Mouse (Mus musculus) E14TG2a.4 (cell line): Measurements from ENCODE around the gene Scnn1a.
A peak's percentile ranks its signal among the peaks of the same experiment; 100 is the strongest.

ENCODE experiments used
- H3K27me3 ChIP-seq: 2 replicates; pipeline ENCODE4 v1.6.1; 2014; ENCODE audit warnings: low read length, control low read depth; ENCODE audit not compliant: insufficient read depth
- H3K36me3 ChIP-seq: 2 replicates; pipeline ENCODE4 v1.6.1; 2014; ENCODE audit warnings: low read length, control low read depth; ENCODE audit not compliant: insufficient read depth
- H3K4me1 ChIP-seq: replicated peaks from 2 replicates; pipeline ENCODE4 v1.6.1; 2014; ENCODE audit warnings: low read depth, low read length, control low read depth
- H3K4me3 ChIP-seq: replicated peaks from 2 replicates; pipeline ENCODE4 v1.5.1; 2014; ENCODE audit warnings: mild to moderate bottlenecking, low read length
- H3K9me3 ChIP-seq: 2 replicates; pipeline ENCODE4 v1.6.1; 2014; ENCODE audit warnings: low read length, control low read depth
- CTCF ChIP-seq: conservative IDR thresholded peaks from 2 replicates; pipeline ENCODE4 v1.5.1; 2014; ENCODE audit warnings: low read length
- NANOG ChIP-seq: IDR thresholded peaks from 2 replicates; pipeline ENCODE4 v1.6.1; 2014; ENCODE audit warnings: borderline replicate concordance, low read length, mixed read lengths
- POU5F1 ChIP-seq: IDR thresholded peaks from 2 replicates; pipeline ENCODE4 v1.6.1; 2014; ENCODE audit warnings: low read length, borderline replicate concordance

Gene Scnn1a

DNA sequence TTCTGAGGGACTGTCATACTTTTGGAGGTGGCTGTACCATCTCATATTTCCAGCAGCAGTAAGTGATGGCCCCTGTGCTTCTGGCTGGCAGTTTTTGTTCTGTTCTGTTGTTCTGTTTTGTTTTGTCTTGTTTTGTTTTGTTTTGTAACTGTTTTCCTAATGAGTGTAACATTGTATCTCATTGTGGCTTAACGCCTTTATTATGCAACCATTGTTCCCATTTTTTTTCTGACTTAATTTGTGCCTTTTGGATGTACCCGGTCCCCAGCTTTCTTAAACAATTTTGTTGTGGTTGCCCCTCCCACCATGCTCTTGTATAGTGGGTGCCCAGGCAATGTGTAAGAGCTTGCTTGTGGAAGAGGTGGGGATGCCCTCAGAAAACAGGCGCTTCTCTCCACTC is 21.7 kb downstream of the Scnn1a start:
- Histone ChIP-seq H3K27me3 (peaks cover 36% of the 10 kb centered on the region), H3K4me3 (no peak overlapping the region), H3K4me1 (peaks cover 46% of the 10 kb centered on the region), H3K9me3 (no peaks in the 10 kb centered on the region), H3K36me3 (no peaks in the 10 kb centered on the region)
- TF ChIP-seq POU5F1: no peak
- TF ChIP-seq CTCF: no peak
- no peak for TF ChIP-seq NANOG

DNA sequence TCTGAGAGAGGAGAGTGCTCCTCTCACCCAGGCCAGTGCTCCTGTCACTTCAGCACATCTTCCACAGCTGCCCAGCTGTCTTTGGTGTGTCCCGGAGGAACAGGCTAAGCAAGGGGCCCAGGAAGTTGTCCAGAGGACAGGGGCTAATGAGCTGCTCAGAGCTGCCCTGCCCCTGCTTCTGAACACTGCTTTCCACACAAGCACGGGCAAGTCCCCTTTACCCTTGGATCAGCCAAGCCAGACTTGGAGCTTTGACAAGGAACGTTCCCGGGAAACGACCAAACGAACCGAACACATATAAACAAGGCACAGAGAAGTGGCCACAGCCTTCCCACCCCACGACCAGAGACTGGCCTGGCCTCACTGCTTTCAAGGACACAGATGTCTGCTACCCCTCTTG is 23.6 kb downstream of the Scnn1a start:
- H3K4me3 ChIP-seq: peak overlapping the region; percentile 32; the same call in 1 of the 2 replicates
- no peaks in the 10 kb centered on the region for H3K36me3 ChIP-seq
- no peaks in the 10 kb centered on the region for H3K9me3 ChIP-seq
- H3K4me1 ChIP-seq: peaks cover 53% of the 10 kb centered on the region
- H3K27me3 ChIP-seq: peaks cover 39% of the 10 kb centered on the region
- no peak for TF ChIP-seq NANOG
- no peak for TF ChIP-seq CTCF
- no peak for TF ChIP-seq POU5F1

DNA sequence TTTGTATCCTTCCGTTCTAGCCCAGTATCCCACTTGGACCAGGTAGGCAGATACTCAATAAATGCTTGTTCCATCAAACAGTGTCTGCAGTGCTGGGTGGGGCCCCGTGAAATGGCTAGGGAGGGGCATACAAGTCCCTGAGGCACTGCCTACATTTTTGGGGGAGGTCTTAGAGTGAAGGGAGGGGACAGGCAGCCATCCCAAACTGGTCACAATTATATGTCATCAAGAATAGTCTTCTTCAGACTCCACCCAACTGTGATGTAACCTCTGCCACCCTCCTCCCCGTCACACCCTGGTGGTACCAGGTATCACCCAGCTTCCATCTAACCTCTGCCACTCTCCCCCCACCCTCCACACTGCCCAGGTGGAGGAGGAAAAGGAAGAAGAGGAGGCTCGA is 24.4 kb downstream of the Scnn1a start:
- peaks cover 46% of the 10 kb centered on the region for H3K27me3 ChIP-seq
- no peak overlapping the region for H3K4me3 ChIP-seq
- TF ChIP-seq NANOG (no peak), POU5F1 (no peak), CTCF (no peak)
- H3K4me1 ChIP-seq: peaks cover 61% of the 10 kb centered on the region
- H3K9me3 ChIP-seq: no peaks in the 10 kb centered on the region
- no peaks in the 10 kb centered on the region for H3K36me3 ChIP-seq

DNA sequence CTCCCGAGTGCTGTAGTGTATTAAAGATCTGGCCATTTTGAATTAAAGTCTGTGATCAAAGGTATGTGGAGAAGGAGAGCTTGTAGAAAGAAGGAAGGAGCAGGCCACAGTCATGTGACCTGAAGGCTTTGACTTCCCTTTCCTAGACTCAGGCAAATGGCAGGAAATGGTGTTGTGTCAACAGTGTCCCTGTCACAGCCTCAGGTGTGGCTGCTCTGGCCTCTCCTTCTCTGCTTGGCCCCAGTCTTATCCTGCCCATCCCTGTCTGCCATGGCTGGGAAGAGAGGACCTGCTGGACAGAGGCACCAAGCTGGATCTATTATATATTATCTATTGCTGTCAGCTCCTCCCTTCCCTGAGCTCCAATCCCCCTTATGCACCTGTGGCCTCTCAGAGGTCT is 25.2 kb downstream of the Scnn1a start:
- no peak for TF ChIP-seq POU5F1
- no peak overlapping the region for H3K4me3 ChIP-seq
- no peaks in the 10 kb centered on the region for H3K36me3 ChIP-seq
- peaks cover 54% of the 10 kb centered on the region for H3K27me3 ChIP-seq
- H3K9me3 ChIP-seq: peaks cover 6% of the 10 kb centered on the region
- H3K4me1 ChIP-seq: peaks cover 64% of the 10 kb centered on the region

DNA sequence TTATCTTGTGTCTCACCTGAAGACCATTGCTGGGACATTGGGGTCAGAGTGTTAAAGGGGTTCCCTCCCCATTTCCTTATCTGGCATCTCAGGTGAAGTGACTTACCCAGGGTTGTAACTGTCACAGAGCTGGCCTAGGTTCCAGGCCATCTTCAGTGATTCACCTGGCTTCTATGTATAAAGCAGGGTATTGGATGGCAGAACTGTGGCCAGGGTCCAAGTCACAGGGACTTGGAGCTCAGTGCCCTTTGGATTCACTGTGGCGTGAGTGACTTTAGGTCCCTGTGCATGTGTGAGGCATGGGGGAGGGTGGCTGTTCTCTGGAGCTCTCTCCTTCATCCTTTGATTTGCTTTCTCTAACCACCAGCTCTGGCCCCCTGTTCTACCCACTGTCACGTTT is 25.6 kb downstream of the Scnn1a start:
- Histone ChIP-seq H3K36me3 (no peaks in the 10 kb centered on the region), H3K4me1 (peaks cover 61% of the 10 kb centered on the region), H3K27me3 (peaks cover 54% of the 10 kb centered on the region), H3K4me3 (no peak overlapping the region), H3K9me3 (peaks cover 10% of the 10 kb centered on the region)
- TF ChIP-seq CTCF (no peak), NANOG (no peak), POU5F1 (no peak)

DNA sequence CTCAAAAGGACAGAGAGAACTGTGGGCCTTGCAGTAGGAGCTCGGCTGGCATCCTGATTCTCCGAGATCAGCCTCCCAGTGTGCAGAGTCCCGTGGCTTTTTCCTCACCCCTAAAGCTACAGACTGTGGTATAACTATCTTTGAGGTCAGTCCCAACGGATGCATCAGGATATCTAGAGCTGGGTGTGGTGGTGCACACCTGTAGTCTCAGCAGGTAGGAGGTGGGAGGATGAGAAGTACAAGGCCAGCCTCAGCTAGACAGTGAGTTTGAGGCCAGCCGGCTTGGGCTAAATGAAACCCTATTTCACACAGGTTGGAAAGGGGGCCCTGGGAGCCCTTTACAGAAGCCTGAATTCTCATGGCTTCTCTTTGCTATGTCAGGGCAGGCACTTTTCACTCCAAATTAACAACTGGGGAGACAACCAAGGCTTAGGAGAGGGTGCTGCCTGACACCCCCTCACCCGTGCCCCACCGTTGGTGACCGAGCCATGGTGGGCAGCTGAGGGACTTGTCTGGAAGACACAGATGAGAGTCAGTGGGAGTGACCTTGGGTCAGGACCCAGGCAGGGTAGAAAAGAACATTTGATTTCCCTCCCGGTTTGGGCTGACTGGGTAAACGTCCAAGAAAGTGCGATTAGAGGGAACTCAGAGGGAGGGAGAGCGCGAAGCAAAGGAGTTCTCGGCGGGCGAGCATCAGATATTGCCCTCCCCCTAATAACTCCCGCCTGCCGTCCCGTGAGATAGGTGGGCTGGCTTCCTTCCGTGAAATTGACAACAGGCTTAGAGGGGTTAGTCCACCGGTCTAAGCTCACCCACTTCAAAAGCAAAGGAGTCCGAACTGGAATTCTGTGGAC is 28.5 kb downstream of the Scnn1a start, which contains the start of gene Tnfrsf1a:
Gene Tnfrsf1a, plus strand, starts transcription at position 642 of the 854 bp plus-strand sequence.
- H3K4me1 ChIP-seq: peaks cover 67% of the 10 kb centered on the region
- H3K9me3 ChIP-seq: peaks cover 16% of the 10 kb centered on the region
- no peaks in the 10 kb centered on the region for H3K36me3 ChIP-seq
- H3K4me3 ChIP-seq: peak within 1 kb of the TSS; percentile 70
- H3K27me3 ChIP-seq: peaks cover 62% of the 10 kb centered on the region
- TF ChIP-seq NANOG: no peak
- TF ChIP-seq POU5F1: no peak
- no peak for TF ChIP-seq CTCF

DNA sequence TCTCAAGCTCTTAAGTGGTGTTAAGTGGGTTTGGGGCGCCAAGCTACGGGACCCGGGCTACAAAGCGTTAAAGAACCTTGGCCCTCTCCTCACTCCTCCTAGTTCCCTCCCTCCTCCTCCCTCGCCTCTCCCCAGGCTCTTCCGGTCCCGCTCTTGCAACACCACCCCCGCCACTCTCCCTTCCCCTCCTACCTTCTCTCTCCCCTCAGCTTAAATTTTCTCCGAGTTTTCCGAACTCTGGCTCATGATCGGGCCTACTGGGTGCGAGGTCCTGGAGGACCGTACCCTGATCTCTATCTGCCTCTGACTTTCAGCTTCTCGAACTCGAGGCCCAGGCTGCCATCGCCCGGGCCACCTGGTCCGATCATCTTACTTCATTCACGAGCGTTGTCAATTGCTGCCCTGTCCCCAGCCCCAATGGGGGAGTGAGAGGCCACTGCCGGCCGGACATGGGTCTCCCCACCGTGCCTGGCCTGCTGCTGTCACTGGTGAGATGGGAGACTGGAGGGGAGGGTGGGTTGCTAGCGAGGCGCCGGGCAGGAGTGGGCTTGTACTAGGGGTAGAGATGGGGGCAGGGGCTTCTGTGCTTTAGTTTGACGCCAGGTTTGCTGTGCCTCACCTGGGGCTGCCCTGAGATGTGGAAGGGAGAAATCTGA is 29.2 kb downstream of the Scnn1a start:
- Histone ChIP-seq H3K27me3 (peaks cover 58% of the 10 kb centered on the region), H3K4me1 (peaks cover 67% of the 10 kb centered on the region), H3K9me3 (peaks cover 16% of the 10 kb centered on the region), H3K36me3 (no peaks in the 10 kb centered on the region), H3K4me3 (peak overlapping the region; percentile 70)
- TF ChIP-seq NANOG: no peak
- no peak for TF ChIP-seq POU5F1
- no peak for TF ChIP-seq CTCF

DNA sequence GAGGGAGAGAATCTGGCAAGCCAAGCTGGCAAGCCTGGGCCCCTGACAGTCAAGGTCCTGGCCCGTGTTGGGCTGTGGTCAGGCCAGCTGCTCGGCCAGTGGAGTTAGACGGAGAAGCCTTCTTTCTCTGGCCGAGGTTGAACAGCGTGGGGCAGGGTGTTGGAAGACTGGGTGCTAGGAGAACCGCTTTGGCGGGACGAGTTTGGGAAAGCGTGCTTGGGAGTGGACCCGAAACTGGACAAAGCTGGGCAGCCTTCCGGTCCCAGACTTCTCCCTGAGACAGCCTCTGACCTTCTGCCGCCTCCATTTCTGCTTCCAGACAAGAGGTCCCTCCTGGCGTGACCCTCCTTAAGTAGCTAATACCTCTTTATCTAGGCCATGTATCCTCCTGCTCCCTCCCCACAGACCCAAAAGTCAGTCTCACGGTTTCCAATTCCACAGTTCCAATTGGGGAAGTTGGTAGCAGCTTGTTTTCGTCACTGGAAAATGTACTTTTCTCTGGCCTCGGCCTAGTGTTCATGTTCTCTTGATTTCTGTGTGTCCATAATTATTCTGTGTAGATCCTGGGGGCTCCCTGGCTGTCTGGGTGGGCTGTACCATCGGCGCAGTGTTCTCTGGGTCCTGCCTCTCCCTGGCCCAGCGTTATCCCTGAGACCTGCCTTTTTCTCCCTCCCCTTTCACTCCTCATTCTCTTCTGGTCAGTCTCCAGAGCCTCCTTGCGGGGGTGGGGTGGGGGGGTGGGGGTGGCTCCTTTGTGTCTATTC is 30.0 kb downstream of the Scnn1a start:
- H3K36me3 ChIP-seq: no peaks in the 10 kb centered on the region
- H3K9me3 ChIP-seq: peaks cover 16% of the 10 kb centered on the region
- TF ChIP-seq POU5F1: no peak
- TF ChIP-seq CTCF: no peak
- no peak for TF ChIP-seq NANOG
- H3K4me3 ChIP-seq: peak overlapping the region; percentile 70
- peaks cover 58% of the 10 kb centered on the region for H3K27me3 ChIP-seq
- peaks cover 67% of the 10 kb centered on the region for H3K4me1 ChIP-seq
